Mouse (Mus musculus) megakaryocyte, embryonic 14.5 days (primary cell): ENCODE data around the gene Ccl27a.

Experiments
- FLI1 ChIP-seq: IDR thresholded peaks from 2 replicates; pipeline ENCODE4 v1.6.1; 2012; ENCODE audit warnings: low read length, inconsistent platforms, mixed read lengths
- GATA1 ChIP-seq: IDR thresholded peaks from 3 replicates; pipeline ENCODE4 v1.6.1; 2012; ENCODE audit warnings: mixed read lengths, low read length, inconsistent platforms, borderline replicate concordance

- TF ChIP-seq GATA1 (no peak), FLI1 (no peak)
Observed at GRCm38 (mm10) chr4:41756440-41756839, 17.6 kb downstream of the Ccl27a start.
